Mouse (Mus musculus) neutrophil, adult 5-6 weeks (primary cell): ENCODE data around the gene Lig3. TPM values are rescaled to one million over a fixed set of nuclear protein-coding genes. Genes with fewer than 3 reads are reported as not detected.

Source experiments
- ATAC-seq: fragments of 151-379, 151-347 bp; 2 replicates; pipeline ENCODE4 v1.8.0; 2017; ENCODE audit warnings: mild to moderate bottlenecking, moderate TSS enrichment; ENCODE audit not compliant: insufficient number of reproducible peaks, poor library complexity, low FRiP score, severe bottlenecking; ENCODE audit errors: extremely low read depth
- total RNA-seq: library from RNA; stranded (forward); fragments of 200-1000 nt; gene quantifications from 2 replicates; pipeline ENCODE4 v1.2.3, GENCODE M21; 2017

Gene Lig3
- total RNA-seq, 1 experiment from 2014 or later: 34.8 TPM

- no peak for ATAC-seq
Measured at GRCm38 (mm10) chr11:82852958-82853357, 72.0 kb downstream of the Lig3 start.

Other genes starting within 250 kb of the Lig3 start
- gene Cct6b, start 16.8 kb upstream of the Lig3 start, total RNA-seq: 0.86 TPM in 1 of 2 replicates, not detected in the other
- 44.8 and 51.3 TPM in 2 replicates for gene Zfp830, start 16.8 kb upstream of the Lig3 start, total RNA-seq
- 20.1 and 21.5 TPM in 2 replicates for gene Rffl, start 90.1 kb downstream of the Lig3 start, total RNA-seq
- gene Rad51d, start 109.5 kb downstream of the Lig3 start, total RNA-seq: 20.1 and 22.5 TPM in 2 replicates
- gene Fndc8, start 111.0 kb downstream of the Lig3 start, total RNA-seq: not detected in 2 replicates
- 5.6 and 10.7 TPM in 2 replicates for gene Nle1, start 127.3 kb downstream of the Lig3 start, total RNA-seq
- gene Unc45b, start 129.4 kb downstream of the Lig3 start, total RNA-seq: not detected in 2 replicates
- gene Slfn5, start 170.2 kb downstream of the Lig3 start, total RNA-seq: 117 and 124 TPM in 2 replicates
- 5.5 and 8.0 TPM in 2 replicates for gene Slfn9, start 210.7 kb downstream of the Lig3 start, total RNA-seq
- gene Slfn8, start 239.7 kb downstream of the Lig3 start, total RNA-seq: 130 and 136 TPM in 2 replicates